Mouse (Mus musculus) hindbrain, embryonic 14.5 days (tissue): ENCODE data around the gene Smtnl2. TPM values are rescaled to one million over a fixed set of nuclear protein-coding genes. Genes with fewer than 3 reads are reported as not detected.

Experiments
- ATAC-seq: fragments of 200-750 bp; cut with Nextera tagmentation; 2 replicates; pipeline ENCODE4 v1.8.0; 2017; ENCODE audit warnings: moderate number of reproducible peaks, mild to moderate bottlenecking, moderate TSS enrichment, moderate library complexity; ENCODE audit not compliant: low FRiP score
- DNase-seq: peaks from one replicate; pipeline ENCODE4 v3.0.0-alpha.2; 2015; ENCODE audit warnings: low spot score
- H3K27ac ChIP-seq: fragments of 300-500 bp; sonication (generic); 2 replicates; pipeline ENCODE4 v1.5.1; 2014; ENCODE audit warnings: mild to moderate bottlenecking, moderate library complexity
- H3K27me3 ChIP-seq: fragments of 300-500 bp; sonication (generic); 2 replicates; pipeline ENCODE4 v1.6.1; 2014; ENCODE audit warnings: mild to moderate bottlenecking, low read length, mixed read lengths; ENCODE audit not compliant: control insufficient read depth, insufficient read depth
- H3K36me3 ChIP-seq: fragments of 300-500 bp; sonication (generic); replicated peaks from 2 replicates; pipeline ENCODE4 v1.6.1; 2014; ENCODE audit not compliant: control insufficient read depth, insufficient read depth
- H3K4me1 ChIP-seq: fragments of 300-500 bp; sonication (generic); replicated peaks from 2 replicates; pipeline ENCODE4 v1.6.1; 2014; ENCODE audit warnings: antibody characterized with exemption, low read length, mixed read lengths; ENCODE audit not compliant: control insufficient read depth, insufficient read depth
- H3K4me2 ChIP-seq: fragments of 300-500 bp; sonication (generic); replicated peaks from 2 replicates; pipeline ENCODE4 v1.6.1; 2014; ENCODE audit warnings: mild to moderate bottlenecking, moderate library complexity
- H3K4me3 ChIP-seq: fragments of 300-500 bp; sonication (generic); replicated peaks from 2 replicates; pipeline ENCODE4 v1.5.1; 2014; ENCODE audit warnings: mild to moderate bottlenecking, low read length
- H3K9ac ChIP-seq: fragments of 300-500 bp; sonication (generic); 2 replicates; pipeline ENCODE4 v1.6.1; 2014
- H3K9me3 ChIP-seq: fragments of 300-500 bp; sonication (generic); 2 replicates; pipeline ENCODE4 v1.6.1; 2016; ENCODE audit warnings: low read length; ENCODE audit not compliant: control insufficient read depth
- WGBS: fragments of 180-500 bp; shearing (Covaris S2); extraction: QIAGEN DNeasy Blood & Tissue Kit; methylation state at CpG from one replicate; pipeline ENCODE4 v1.1.7; 2014; 5-methylcytosine and 5-hydroxymethylcytosine counted together
- polyA plus RNA-seq: library from polyadenylated mRNA; unstranded; fragments of >200 nt; fragmentation: Nextera tagmentation; extraction: Ambion mirVana; gene quantifications from 2 replicates; pipeline ENCODE4 v1.2.1, GENCODE M21; 2014

Gene Smtnl2
- polyA plus RNA-seq, 1 experiment from 2014 or later, result 4.8 TPM

DNA sequence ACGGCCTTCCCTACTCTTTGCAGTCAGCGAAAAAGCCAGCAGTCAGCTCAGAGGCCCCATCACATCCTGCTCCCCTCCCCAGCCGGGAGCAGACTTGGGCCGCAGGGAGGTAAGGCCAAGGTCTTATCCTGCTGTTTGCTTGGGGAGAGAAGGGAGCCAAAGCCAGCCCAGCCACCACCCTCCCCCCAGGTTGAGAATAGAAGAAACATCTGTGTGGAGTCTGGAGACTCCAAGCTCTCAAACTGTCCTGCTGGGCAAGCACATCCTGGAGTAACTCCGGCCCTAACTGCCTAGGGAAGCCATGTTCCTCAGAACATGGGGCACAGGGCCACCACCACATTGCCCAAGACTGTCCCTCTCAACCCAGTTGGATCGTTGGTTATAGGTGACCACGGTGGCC lies 14.9 kb downstream of the Smtnl2 start:
- no peak overlapping the region for H3K27ac ChIP-seq
- H3K4me1 ChIP-seq, result no peaks in the 10 kb centered on the region
- DNase-seq (no peak), ATAC-seq (no peak)
- 87% methylated on average over 7 of the region's 7 CpGs for WGBS
- H3K36me3 ChIP-seq, result no peaks in the 10 kb centered on the region
- H3K9ac ChIP-seq, result no peak overlapping the region
- no peaks in the 10 kb centered on the region for H3K27me3 ChIP-seq
- H3K4me2 ChIP-seq, result no peak overlapping the region
- no peak overlapping the region for H3K4me3 ChIP-seq
- no peaks in the 10 kb centered on the region for H3K9me3 ChIP-seq

DNA sequence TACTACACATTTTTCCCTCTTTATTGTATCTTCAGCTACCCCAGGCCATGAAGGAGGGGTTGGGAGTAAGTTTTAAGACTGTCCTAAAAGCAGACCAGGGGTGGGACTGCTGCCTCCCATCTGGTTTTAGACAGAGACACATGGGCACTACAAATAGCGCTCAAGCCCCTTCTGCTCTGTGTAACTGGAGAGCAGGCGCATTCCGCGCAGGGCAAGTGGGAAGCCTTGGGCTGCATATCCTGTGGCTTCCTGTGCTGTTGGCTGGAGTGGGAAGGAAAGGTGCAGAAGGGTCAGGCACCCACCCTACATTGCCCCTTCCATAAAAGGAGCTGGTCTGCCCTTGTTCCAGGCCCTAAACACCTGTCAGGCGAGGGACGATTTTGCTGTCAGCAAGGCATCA lies 15.9 kb downstream of the Smtnl2 start:
- H3K4me3 ChIP-seq, result no peak overlapping the region
- 88% methylated on average over 6 of the region's 6 CpGs for WGBS

DNA sequence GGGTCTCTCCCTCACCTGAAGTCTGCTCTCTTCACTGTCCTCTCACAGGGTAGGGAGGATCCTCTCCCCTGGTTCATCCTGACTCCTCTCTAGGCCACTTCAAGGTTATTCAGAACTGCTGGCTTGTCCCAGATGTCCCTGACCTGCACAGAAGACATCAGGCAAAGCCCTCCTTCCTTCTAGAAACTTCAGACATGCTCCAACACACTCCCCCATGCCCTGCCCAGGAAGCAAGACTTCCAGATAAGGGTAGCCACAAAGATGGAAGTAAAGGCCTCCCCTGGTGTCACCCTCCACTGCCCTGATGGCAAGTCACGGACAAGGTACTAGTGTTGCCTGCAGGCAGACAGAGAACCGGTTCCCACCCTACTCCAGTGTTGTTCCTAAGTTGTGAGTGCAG lies 16.8 kb downstream of the Smtnl2 start:
- no peak for ATAC-seq
- Histone ChIP-seq H3K9me3 (no peaks in the 10 kb centered on the region), H3K27ac (no peak overlapping the region), H3K4me1 (no peaks in the 10 kb centered on the region), H3K9ac (no peak overlapping the region), H3K4me3 (no peak overlapping the region), H3K4me2 (no peak overlapping the region), H3K27me3 (no peaks in the 10 kb centered on the region), H3K36me3 (no peaks in the 10 kb centered on the region)
- WGBS, result 89% methylated on average over 2 of the region's 2 CpGs
- no peak for DNase-seq

More for the DNA sequence above, 15.9 kb downstream of the Smtnl2 start:
- Histone ChIP-seq H3K27me3 (no peaks in the 10 kb centered on the region), H3K27ac (no peak overlapping the region), H3K4me2 (no peak overlapping the region), H3K9me3 (no peaks in the 10 kb centered on the region), H3K9ac (no peak overlapping the region), H3K4me1 (no peaks in the 10 kb centered on the region), H3K36me3 (no peaks in the 10 kb centered on the region)
- ATAC-seq (no peak), DNase-seq (no peak)

DNA sequence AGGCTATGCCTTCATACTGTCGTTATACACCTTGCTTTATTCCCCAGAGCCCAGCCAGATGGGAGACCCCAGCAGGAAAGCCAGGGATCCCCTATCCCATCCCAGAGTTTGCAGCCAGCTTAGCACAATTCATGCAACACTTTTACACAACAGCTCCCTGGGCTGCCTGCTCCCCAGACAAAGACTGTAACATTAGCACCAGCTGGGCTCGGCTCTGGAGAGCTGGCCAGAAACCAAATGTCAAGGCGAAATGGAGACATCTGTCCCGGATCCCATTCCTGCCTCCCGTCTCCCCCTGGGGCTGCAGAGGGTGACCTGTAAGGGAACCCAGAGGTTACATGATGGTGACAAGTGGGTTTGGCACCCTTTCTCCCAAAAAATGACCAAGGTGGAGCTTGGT lies 17.8 kb downstream of the Smtnl2 start:
- H3K9me3 ChIP-seq, result no peaks in the 10 kb centered on the region
- H3K4me2 ChIP-seq, result no peak overlapping the region
- H3K27me3 ChIP-seq, result no peaks in the 10 kb centered on the region
- H3K36me3 ChIP-seq, result no peaks in the 10 kb centered on the region
- WGBS, result 44% methylated on average over 5 of the region's 5 CpGs
- H3K4me3 ChIP-seq, result no peak overlapping the region
- no peak overlapping the region for H3K27ac ChIP-seq
- no peaks in the 10 kb centered on the region for H3K4me1 ChIP-seq
- no peak for ATAC-seq
- H3K9ac ChIP-seq, result no peak overlapping the region
- DNase-seq, result no peak

DNA sequence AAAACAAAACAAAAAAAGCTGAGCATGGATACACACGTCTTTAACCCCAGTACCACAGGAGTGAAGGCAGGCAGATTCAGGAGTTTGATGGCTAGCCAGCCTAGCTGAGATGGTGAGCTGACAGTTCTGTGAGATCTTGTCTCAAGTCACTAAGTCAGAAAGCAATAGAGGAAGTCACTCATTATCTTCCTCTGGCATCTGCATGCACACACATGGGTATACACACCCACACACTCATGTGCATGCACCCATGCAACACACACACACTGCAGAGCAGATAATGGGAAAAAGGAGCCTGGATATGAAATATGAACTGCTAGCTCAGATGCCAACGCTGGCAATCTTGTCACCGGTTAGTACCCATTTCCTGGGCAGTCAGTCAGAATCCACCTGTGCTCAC lies 18.3 kb downstream of the Smtnl2 start:
- Histone ChIP-seq H3K4me3 (no peak overlapping the region), H3K36me3 (no peaks in the 10 kb centered on the region), H3K4me2 (no peak overlapping the region), H3K9ac (no peak overlapping the region), H3K27me3 (no peaks in the 10 kb centered on the region), H3K9me3 (no peaks in the 10 kb centered on the region), H3K4me1 (no peaks in the 10 kb centered on the region), H3K27ac (no peak overlapping the region)
- ATAC-seq (no peak), DNase-seq (no peak)
- WGBS, result 78% methylated on average over 3 of the region's 3 CpGs

DNA sequence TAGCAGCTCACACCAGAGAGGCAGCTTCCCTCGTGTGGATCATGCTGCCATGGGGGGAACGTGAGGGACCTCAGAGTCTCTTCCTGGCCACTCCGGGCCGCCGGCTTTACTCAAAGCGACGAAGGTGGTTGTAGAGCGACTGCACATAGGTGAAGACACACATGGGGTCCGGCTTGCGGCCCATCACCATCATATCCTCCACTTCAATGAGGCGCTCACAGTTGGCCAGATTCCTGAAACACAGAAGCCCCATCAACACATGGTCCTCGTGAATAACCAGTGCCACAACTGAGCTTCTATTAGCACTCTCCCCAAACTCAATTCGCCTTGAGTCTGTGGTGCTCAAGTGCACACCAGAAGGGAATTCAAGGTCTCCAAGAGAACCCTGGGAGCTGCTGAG lies 20.3 kb downstream of the Smtnl2 start:
- H3K4me2 ChIP-seq, result no peak overlapping the region
- H3K9ac ChIP-seq, result no peak overlapping the region
- H3K4me1 ChIP-seq, result no peaks in the 10 kb centered on the region
- no peaks in the 10 kb centered on the region for H3K9me3 ChIP-seq
- no peak overlapping the region for H3K27ac ChIP-seq
- 93% methylated on average over 13 of the region's 13 CpGs for WGBS
- no peak for ATAC-seq
- DNase-seq, result no peak
- H3K4me3 ChIP-seq, result no peak overlapping the region
- H3K36me3 ChIP-seq, result no peaks in the 10 kb centered on the region
- H3K27me3 ChIP-seq, result no peaks in the 10 kb centered on the region

DNA sequence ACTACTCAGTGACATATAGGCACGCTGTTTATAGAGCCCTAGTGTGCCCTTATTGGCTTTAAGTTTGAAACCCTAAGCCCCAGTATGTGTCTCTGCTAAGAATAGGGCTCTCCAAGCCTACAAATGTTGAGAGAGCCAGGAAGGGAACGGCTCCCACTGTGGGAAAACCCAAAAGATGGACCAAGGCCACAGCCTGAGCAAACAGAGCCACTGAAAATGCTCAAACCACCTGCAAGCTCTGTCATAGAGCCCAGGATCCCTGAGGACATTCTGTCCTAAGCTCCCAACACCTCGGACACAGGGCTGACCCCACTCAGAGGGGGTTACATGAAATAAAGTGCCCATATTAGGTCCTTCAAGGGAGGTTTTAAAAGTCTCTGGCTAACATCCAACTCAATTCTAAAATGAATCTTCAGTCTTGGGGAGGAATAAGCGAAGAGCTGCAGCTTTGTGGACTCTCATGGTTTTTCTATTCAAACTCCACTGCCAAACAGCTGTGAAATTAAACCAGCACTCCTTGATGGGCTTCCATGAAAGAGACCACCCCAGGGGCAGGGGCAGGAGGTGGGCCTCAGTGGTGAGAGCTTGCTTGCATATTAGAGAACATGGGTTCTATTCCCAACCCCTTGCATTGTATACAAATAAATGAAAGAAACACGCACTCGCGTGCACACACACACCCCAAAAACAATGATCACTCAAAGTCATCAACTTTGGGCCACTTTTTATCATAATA lies 21.9 kb downstream of the Smtnl2 start:
- Histone ChIP-seq H3K9me3 (no peaks in the 10 kb centered on the region), H3K27ac (no peak overlapping the region), H3K27me3 (no peaks in the 10 kb centered on the region), H3K4me1 (no peaks in the 10 kb centered on the region), H3K36me3 (no peaks in the 10 kb centered on the region), H3K4me2 (no peak overlapping the region), H3K4me3 (no peak overlapping the region), H3K9ac (no peak overlapping the region)
- no peak for ATAC-seq
- no peak for DNase-seq
- 88% methylated on average over 7 of the region's 7 CpGs for WGBS

DNA sequence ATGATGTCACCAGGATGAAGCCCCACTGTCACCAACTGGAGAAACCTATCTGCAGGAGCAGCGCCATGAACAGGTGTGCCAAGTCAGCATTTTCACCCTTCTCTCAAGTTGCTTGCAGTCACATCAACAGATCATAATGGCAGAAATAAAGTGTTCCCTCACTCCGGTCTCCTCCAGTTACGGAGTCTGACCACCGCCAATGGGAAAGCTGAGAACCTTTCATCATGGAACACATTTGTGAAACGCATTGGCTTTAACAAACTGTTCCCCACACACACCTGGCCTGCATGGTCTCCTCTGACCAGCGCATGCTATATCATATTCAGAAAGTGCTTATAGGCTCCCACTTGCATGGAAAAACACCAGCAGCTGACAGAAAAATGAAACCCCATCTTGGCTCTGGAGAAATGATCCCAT lies 23.4 kb downstream of the Smtnl2 start:
- DNase-seq (no peak), ATAC-seq (no peak)
- H3K4me3 ChIP-seq, result no peak overlapping the region
- no peaks in the 10 kb centered on the region for H3K27me3 ChIP-seq
- no peak overlapping the region for H3K27ac ChIP-seq
- WGBS, result 98% methylated on average over 6 of the region's 6 CpGs
- H3K4me2 ChIP-seq, result no peak overlapping the region
- H3K36me3 ChIP-seq, result no peaks in the 10 kb centered on the region
- H3K9ac ChIP-seq, result no peak overlapping the region
- H3K9me3 ChIP-seq, result no peaks in the 10 kb centered on the region
- no peaks in the 10 kb centered on the region for H3K4me1 ChIP-seq

DNA sequence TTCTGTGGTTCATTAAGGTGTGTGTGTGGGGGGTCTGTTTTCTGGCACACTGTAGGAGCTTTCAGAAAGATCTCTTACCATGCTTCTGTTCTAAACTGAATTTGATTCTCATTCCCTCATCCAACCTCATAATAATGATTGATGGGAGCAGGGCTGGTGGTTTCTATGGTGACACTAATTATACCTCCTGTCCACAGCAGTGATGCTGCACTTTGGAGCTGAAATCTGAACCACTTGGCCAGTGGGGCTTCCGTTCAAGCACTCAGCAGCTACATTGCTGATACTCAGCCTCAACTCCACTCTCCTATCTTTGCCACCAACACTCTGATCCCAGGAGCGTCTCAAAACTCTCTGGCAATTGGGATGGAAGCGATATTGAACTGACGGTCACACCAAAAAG lies 32.2 kb downstream of the Smtnl2 start:
- H3K9ac ChIP-seq, result no peak overlapping the region
- no peaks in the 10 kb centered on the region for H3K27me3 ChIP-seq
- H3K27ac ChIP-seq, result no peak overlapping the region
- no peaks in the 10 kb centered on the region for H3K9me3 ChIP-seq
- no peaks in the 10 kb centered on the region for H3K4me1 ChIP-seq
- no peak overlapping the region for H3K4me3 ChIP-seq
- no peak for ATAC-seq
- H3K4me2 ChIP-seq, result no peak overlapping the region
- DNase-seq, result no peak
- no peaks in the 10 kb centered on the region for H3K36me3 ChIP-seq
- 76% methylated on average over 4 of the region's 4 CpGs for WGBS

DNA sequence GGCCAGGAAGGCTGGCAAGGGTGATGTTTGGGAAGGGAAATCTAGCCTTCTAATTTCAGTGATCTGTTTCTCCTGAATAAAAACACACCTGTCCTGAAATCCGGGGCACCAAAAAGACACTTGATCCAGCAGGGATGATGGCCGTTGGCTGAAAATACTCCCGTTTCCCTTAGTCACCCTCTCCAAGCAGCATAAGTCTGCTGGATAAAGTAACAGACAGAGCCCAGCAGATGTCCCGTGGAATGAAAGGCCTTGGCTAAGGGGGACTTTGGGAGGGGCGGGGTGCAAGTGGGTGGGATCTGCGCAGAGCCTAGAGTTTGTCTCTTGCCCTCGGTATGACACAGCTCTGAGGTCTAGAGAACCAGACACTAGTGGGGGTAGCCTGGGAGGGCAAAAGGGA lies 33.3 kb downstream of the Smtnl2 start:
- H3K4me2 ChIP-seq, result no peak overlapping the region
- H3K4me1 ChIP-seq, result no peaks in the 10 kb centered on the region
- H3K9me3 ChIP-seq, result no peaks in the 10 kb centered on the region
- 79% methylated on average over 7 of the region's 7 CpGs for WGBS
- ATAC-seq, result no peak
- no peak overlapping the region for H3K4me3 ChIP-seq
- no peaks in the 10 kb centered on the region for H3K36me3 ChIP-seq
- H3K27ac ChIP-seq, result no peak overlapping the region
- H3K9ac ChIP-seq, result no peak overlapping the region
- DNase-seq, result no peak
- H3K27me3 ChIP-seq, result no peaks in the 10 kb centered on the region
